Mouse (Mus musculus) spleen, adult 2 months (tissue): Measurements from ENCODE around the gene Wdr62. TPM values are rescaled to one million over a fixed set of nuclear protein-coding genes. Genes with fewer than 3 reads are reported as not detected.
"Not testable (repeated sequence)": the region's sequence is repeated elsewhere in the genome, so short reads cannot be mapped to it uniquely, and the experiment has no call there.

Source experiments
- DNase-seq, 2 experiments: peaks; one replicate each; pipeline versions ENCODE4 v3.0.0 to v3.0.0-alpha.2; 2012 to 2021; ENCODE audit warnings: low spot score in 2 of 2, low read depth in 1 of 2
- H3K27ac ChIP-seq: fragments of 200-500 bp; 2 replicates; pipeline ENCODE4 v1.5.1; 2012; ENCODE audit warnings: low read length, inconsistent platforms; ENCODE audit not compliant: insufficient read depth
- H3K27me3 ChIP-seq: fragments of 200-500 bp; 2 replicates; pipeline ENCODE4 v1.6.1; 2012; ENCODE audit warnings: mild to moderate bottlenecking, moderate library complexity, low read length, inconsistent platforms; ENCODE audit not compliant: control insufficient read depth, insufficient read depth
- H3K36me3 ChIP-seq: fragments of 200-500 bp; 2 replicates; pipeline ENCODE4 v1.6.1; 2012; ENCODE audit warnings: mild to moderate bottlenecking, low read length, inconsistent platforms; ENCODE audit not compliant: control insufficient read depth, insufficient read depth
- H3K4me1 ChIP-seq: fragments of 200-500 bp; 2 replicates; pipeline ENCODE4 v1.6.1; 2011; ENCODE audit warnings: inconsistent platforms; ENCODE audit not compliant: control insufficient read depth, insufficient read depth, insufficient read length
- H3K4me3 ChIP-seq: fragments of 200-500 bp; 2 replicates; pipeline ENCODE4 v1.5.1; 2011; ENCODE audit warnings: mild to moderate bottlenecking, inconsistent platforms; ENCODE audit not compliant: insufficient read depth, insufficient read length; ENCODE audit errors: extremely low read depth
- CTCF ChIP-seq: fragments of 200-500 bp; IDR thresholded peaks from 2 replicates; pipeline ENCODE4 v1.5.1; 2011; ENCODE audit warnings: mild to moderate bottlenecking, inconsistent platforms; ENCODE audit not compliant: insufficient read depth, insufficient read length, insufficient replicate concordance; ENCODE audit errors: extremely low read depth
- POLR2A ChIP-seq: fragments of 200-500 bp; IDR thresholded peaks from 2 replicates; pipeline ENCODE4 v1.6.1; 2011; ENCODE audit warnings: low read depth, low read length, inconsistent platforms
- WGBS: fragments of 180-500 bp; shearing (Covaris S2); methylation state at CpG from one replicate; pipeline ENCODE4 v1.1.7; 2018; 5-methylcytosine and 5-hydroxymethylcytosine counted together
- polyA plus RNA-seq: library from polyadenylated mRNA; depleted of rRNA; stranded (reverse); fragments of >200 nt; gene quantifications from 2 replicates; pipeline ENCODE4 v1.2.3, GENCODE M21; 2012

The Wdr62 gene
- polyA plus RNA-seq, 1 experiment = 15.7 TPM

DNA sequence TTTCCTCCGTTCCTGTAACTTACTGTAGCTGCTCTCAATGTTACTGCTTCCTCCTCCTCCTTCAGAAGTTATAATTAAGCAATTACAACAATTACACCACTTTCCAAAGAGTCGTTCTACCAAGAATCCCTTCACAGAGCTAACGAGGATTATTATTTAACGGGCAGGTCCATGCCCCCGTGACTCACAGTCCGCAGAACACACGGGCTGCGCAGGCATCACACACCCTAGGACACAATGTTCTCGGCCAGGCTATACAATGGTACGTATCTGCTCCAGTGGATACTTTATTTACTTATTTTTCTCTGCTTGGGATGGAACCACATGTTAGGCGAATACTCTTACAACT is 60.2 kb downstream of the Wdr62 start:
- Histone ChIP-seq H3K4me3 (peak overlapping the region; percentile 48; the same call in 1 of the 2 replicates), H3K4me1 (peaks cover 5% of the 10 kb centered on the region; the same call in 1 of the 2 replicates), H3K27ac (no peak overlapping the region), H3K36me3 (peaks cover 11% of the 10 kb centered on the region), H3K27me3 (no peaks in the 10 kb centered on the region)
- TF ChIP-seq CTCF (no peak), POLR2A (no peak)
- no peak for DNase-seq
- WGBS = 11% methylated on average over 11 of the region's 11 CpGs

DNA sequence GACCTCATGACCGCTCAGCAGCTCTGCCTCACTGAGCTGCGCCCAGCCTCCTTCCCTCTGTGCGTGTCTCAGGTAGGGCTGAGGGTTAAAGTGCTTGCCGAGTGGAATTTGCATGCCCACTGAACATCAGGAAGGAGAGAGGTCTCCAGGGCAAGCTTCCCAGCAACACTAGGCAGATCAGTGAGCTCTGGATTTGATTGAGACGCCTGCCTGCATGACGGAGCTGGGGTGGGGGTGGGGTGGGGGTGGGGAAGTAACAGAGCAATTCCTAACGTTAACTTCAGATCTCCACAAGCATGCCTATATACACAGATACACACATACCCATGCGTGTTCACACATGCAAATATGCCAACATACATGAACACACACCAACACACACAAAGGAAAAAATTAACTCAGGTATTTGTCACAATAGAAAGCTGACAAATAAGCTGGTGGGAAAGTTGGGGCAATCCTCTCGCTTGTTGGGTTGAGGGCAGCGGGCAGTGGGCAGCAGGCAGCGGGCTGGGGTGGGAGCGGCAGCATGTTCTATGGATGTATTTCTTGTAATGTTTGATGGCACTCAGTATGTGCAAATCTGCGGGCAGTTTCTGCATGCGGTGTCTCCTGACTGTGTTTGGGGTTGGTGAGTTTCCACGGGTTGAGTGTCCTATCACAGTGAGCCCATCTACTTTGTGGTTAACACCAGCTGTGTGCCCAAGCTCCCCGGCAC is 60.8 kb downstream of the Wdr62 start:
- no peaks in the 10 kb centered on the region for H3K27me3 ChIP-seq
- TF ChIP-seq POLR2A (no peak), CTCF (no peak)
- H3K36me3 ChIP-seq = peaks cover 8% of the 10 kb centered on the region
- peak overlapping the region; percentile 48 for H3K4me3 ChIP-seq
- peaks cover 5% of the 10 kb centered on the region; the same call in 1 of the 2 replicates for H3K4me1 ChIP-seq
- WGBS = 3% methylated on average over 16 of the region's 16 CpGs
- no peak overlapping the region for H3K27ac ChIP-seq
- no peak for DNase-seq

GRCm38 (mm10) chr7:30217277-30217676 is 62.9 kb downstream of the Wdr62 start:
- Histone ChIP-seq H3K4me3 (no peak overlapping the region), H3K27me3 (no peaks in the 10 kb centered on the region), H3K27ac (no peak overlapping the region), H3K36me3 (no peaks in the 10 kb centered on the region), H3K4me1 (peaks cover 5% of the 10 kb centered on the region; the same call in 1 of the 2 replicates)
- TF ChIP-seq CTCF (no peak), POLR2A (no peak)
- 92% methylated on average over 2 of the region's 2 CpGs for WGBS
- no peak for DNase-seq

- H3K27ac ChIP-seq = no peak overlapping the region
- peak; percentile 90 for TF ChIP-seq CTCF
- TF ChIP-seq POLR2A = no peak
- peak overlapping the region; percentile 3; the same call in 1 of the 2 replicates for H3K4me3 ChIP-seq
- H3K36me3 ChIP-seq = no peaks in the 10 kb centered on the region
- no peaks in the 10 kb centered on the region for H3K27me3 ChIP-seq
- WGBS = 3% methylated on average over 15 of the region's 16 CpGs
- DNase-seq = peak; percentile 67 to 69
- peaks cover 5% of the 10 kb centered on the region; the same call in 1 of the 2 replicates for H3K4me1 ChIP-seq
Observed at GRCm38 (mm10) chr7:30216723-30217151, 63.5 kb downstream of the Wdr62 start.

DNA sequence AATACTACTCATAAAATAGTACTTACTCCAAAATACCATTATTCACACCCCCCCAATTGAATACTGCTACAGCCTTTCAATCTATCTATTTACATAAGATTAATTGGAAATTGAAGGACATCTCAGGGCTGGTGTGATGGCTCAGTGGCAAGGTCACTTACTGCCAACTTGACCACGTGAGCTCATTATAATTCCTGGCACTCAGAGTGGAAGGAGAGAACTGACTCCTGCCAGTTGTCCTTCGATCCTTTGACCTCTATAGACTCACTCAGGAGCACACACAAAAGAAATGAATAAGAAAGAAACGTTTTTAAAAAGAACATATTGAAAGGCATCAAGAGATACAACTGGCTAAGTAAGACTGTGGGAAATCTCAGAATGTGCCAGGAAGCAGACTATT is 64.3 kb downstream of the Wdr62 start:
- Histone ChIP-seq H3K4me1 (peaks cover 5% of the 10 kb centered on the region; the same call in 1 of the 2 replicates), H3K27me3 (no peaks in the 10 kb centered on the region), H3K36me3 (no peaks in the 10 kb centered on the region), H3K4me3 (no peak overlapping the region), H3K27ac (no peak overlapping the region)
- DNase-seq = no peak
- TF ChIP-seq CTCF (no peak), POLR2A (no peak)
- WGBS = 95% methylated on average over 3 of the region's 3 CpGs

DNA sequence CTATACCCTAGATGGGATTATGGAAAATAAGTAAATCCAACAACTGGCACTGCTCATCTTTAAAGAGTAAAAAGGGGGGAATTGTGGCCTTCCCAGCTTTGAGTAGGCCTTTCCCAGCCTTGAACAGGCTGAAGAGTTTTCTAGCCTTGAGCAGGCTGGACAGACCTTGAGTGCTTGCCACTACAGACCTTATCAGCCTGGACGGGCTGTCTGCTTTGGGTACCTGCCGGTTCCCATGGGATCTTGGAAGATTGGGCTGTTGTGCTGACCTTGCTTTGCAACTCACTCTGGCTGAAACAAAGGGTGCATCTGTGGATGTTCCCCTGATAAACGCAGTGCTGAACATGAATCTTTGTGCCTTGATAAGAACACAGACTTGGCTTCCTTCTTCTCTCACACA is 66.3 kb downstream of the Wdr62 start:
- 79% methylated on average over 3 of the region's 3 CpGs for WGBS
- TF ChIP-seq POLR2A (no peak), CTCF (no peak)

DNA sequence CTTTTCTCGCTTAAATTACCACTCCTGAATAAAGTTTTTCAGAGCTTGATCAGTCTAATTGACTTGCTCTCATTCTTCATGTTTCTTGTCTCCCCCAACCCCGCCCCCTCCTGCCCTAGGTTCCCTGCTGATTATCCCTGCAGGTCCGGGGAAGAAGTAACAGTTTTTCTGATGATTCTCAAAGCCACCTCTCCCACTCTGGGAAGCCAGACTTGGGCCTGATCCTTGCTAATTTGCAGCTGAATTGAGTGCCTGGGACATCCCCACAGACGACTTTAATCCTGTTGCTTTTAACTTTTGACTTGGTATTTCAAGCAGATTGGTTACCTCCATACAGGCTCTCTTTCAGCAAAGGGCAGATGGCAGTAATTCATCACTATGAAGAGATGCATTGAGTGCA is 69.2 kb downstream of the Wdr62 start:
- WGBS = 62% methylated on average over 4 of the region's 4 CpGs
- H3K36me3 ChIP-seq = no peaks in the 10 kb centered on the region
- no peak overlapping the region for H3K27ac ChIP-seq
- no peaks in the 10 kb centered on the region for H3K4me1 ChIP-seq
- TF ChIP-seq POLR2A (no peak), CTCF (no peak)
- no peak for DNase-seq
- H3K4me3 ChIP-seq = no peak overlapping the region
- no peaks in the 10 kb centered on the region for H3K27me3 ChIP-seq

More for the DNA sequence above, 66.3 kb downstream of the Wdr62 start:
- no peak for DNase-seq
- Histone ChIP-seq H3K36me3 (no peaks in the 10 kb centered on the region), H3K4me3 (no peak overlapping the region), H3K27ac (no peak overlapping the region), H3K4me1 (peaks cover 1% of the 10 kb centered on the region; the same call in 1 of the 2 replicates), H3K27me3 (no peaks in the 10 kb centered on the region)

DNA sequence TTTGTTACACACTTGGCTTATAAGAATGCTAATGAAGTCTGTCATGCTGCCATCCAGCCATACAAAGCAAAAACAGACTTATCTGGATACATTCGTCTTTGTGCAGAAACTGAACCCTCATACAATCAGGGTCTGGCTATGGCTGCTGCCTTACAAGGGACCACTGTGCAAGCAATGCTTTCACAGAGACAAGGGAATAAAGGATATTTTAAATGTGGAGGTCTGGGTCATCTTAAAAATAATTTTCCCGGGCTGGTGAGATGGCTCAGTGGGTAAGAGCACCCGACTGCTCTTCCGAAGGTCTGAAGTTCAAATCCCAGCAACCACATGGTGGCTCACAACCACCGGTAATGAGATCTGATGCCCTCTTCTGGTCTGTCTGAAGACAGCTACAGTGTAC is 73.9 kb downstream of the Wdr62 start:
- H3K4me1 ChIP-seq, H3K27me3 ChIP-seq, DNase-seq, H3K27ac ChIP-seq, H3K4me3 ChIP-seq, H3K36me3 ChIP-seq: not testable (repeated sequence)
- WGBS = 51% methylated on average over 5 of the region's 5 CpGs
